Comparison of ENCODE assay signal across 8 mouse cellular contexts in the genomic region with DNA sequence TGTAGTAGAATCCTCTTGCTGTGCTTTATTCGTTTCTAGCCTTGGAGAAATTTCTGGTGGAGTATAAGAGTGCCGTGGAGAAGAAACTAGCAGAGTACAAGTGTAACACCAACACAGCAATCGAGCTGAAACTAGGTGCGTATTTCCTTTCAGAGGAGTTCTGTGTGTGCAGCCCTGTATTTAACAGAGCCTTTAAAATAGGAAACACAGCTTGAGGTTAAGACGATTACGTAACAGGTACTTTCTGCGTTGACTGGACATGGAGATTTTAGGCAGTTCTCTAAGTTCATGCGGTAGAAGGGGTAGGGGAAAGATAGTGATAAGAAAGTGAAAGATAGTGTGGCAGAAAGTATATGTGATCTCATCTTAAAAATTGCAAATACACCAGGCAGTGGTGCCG. TPM values are rescaled to one million over a fixed set of nuclear protein-coding genes. Genes with fewer than 3 reads are reported as not detected.
DNase-seq lines count a peak whose midpoint lies in the region; ATAC-seq and TF ChIP-seq lines count a peak whose summit lies in the region.

No protein-coding gene starts in this region.

- H3K9ac ChIP-seq in lung, embryonic 15.5 days, result peak overlapping the region; percentile 89
- H3K9ac ChIP-seq in limb, embryonic 15.5 days, result peak overlapping the region; percentile 89; the same call in 1 of the 2 replicates

- H3K27me3 ChIP-seq in lung, embryonic 15.5 days, result no peaks in the 10 kb centered on the region
- H3K27me3 ChIP-seq in limb, embryonic 15.5 days, result no peaks in the 10 kb centered on the region
- H3K27me3 ChIP-seq in splenic B cell, adult 2 months (ENCODE audit: control insufficient read depth, insufficient read depth, low read length, poor library complexity, severe bottlenecking), result no peaks in the 10 kb centered on the region
- no peaks in the 10 kb centered on the region for H3K27me3 ChIP-seq in thymus, adult 2 months (ENCODE audit: control insufficient read depth, insufficient read depth, low read length)

- no peak for ATAC-seq in lung, embryonic 15.5 days (ENCODE audit: borderline replicate concordance, extremely low read depth, low FRiP score, low TSS enrichment)
- no peak for ATAC-seq in limb, embryonic 15.5 days (ENCODE audit: insufficient number of reproducible peaks, low FRiP score, low TSS enrichment, low read depth)

- peak overlapping the region; percentile 60 for H3K4me2 ChIP-seq in lung, embryonic 15.5 days
- H3K4me2 ChIP-seq in limb, embryonic 15.5 days, result peak overlapping the region; percentile 53

- H3K36me3 ChIP-seq in lung, embryonic 15.5 days, result peaks cover 17% of the 10 kb centered on the region
- H3K36me3 ChIP-seq in limb, embryonic 15.5 days, result peaks cover 22% of the 10 kb centered on the region
- no peaks in the 10 kb centered on the region for H3K36me3 ChIP-seq in splenic B cell, adult 2 months (ENCODE audit: control insufficient read depth, insufficient read depth, low read length, poor library complexity, severe bottlenecking)
- H3K36me3 ChIP-seq in thymus, adult 2 months (ENCODE audit: control insufficient read depth, insufficient read depth, low read length), result no peaks in the 10 kb centered on the region

- peak overlapping the region; percentile 87 for H3K27ac ChIP-seq in lung, embryonic 15.5 days
- no peak overlapping the region for H3K27ac ChIP-seq in embryonic fibroblast, embryonic 13.5 days (ENCODE audit: insufficient read depth, low read length)
- H3K27ac ChIP-seq in limb, embryonic 15.5 days, result peak overlapping the region; percentile 85
- H3K27ac ChIP-seq in thymus, adult 2 months (ENCODE audit: control insufficient read depth, insufficient read depth, low read length), result no peak overlapping the region

- no peaks in the 10 kb centered on the region for H3K9me3 ChIP-seq in lung, embryonic 15.5 days
- no peaks in the 10 kb centered on the region for H3K9me3 ChIP-seq in limb, embryonic 15.5 days

- peak overlapping the region; percentile 94 for H3K4me3 ChIP-seq in lung, embryonic 15.5 days
- H3K4me3 ChIP-seq in embryonic fibroblast, embryonic 13.5 days (ENCODE audit: insufficient read depth, low read length), result peak overlapping the region; percentile 81
- H3K4me3 ChIP-seq in limb, embryonic 15.5 days, result peak overlapping the region; percentile 88
- H3K4me3 ChIP-seq in thymus, adult 2 months (ENCODE audit: control insufficient read depth, insufficient read depth, low read length), result no peak overlapping the region; the same call in 1 of the 2 replicates

- 39% methylated on average over 9 of the region's 9 CpGs for WGBS in lung, embryonic 15.5 days
- 50% methylated on average over 9 of the region's 9 CpGs for WGBS in limb, embryonic 15.5 days
- 16% methylated on average over 9 of the region's 9 CpGs for WGBS in thymus, adult 2 months

- no peak for TF ChIP-seq CTCF in embryonic fibroblast, embryonic 13.5 days (IDR thresholded peaks at IDR 0.05; ENCODE audit: borderline replicate concordance, insufficient read depth, low read length)
- TF ChIP-seq CTCF in thymus, adult 2 months (IDR thresholded peaks at IDR 0.05; ENCODE audit: borderline replicate concordance, control insufficient read depth, extremely low read depth, insufficient read depth, low read length, poor library complexity), result no peak

- TF ChIP-seq POLR2A in embryonic fibroblast, embryonic 13.5 days (IDR thresholded peaks at IDR 0.05; ENCODE audit: low read depth, low read length), result no peak
- no peak for TF ChIP-seq POLR2A in thymus, adult 2 months (IDR thresholded peaks at IDR 0.05; ENCODE audit: control insufficient read depth, extremely low read depth, insufficient read depth, low read length, poor library complexity)

- peaks cover 10% of the 10 kb centered on the region for H3K4me1 ChIP-seq in lung, embryonic 15.5 days
- H3K4me1 ChIP-seq in embryonic fibroblast, embryonic 13.5 days (ENCODE audit: control insufficient read depth, insufficient read depth, low read length), result no peaks in the 10 kb centered on the region
- H3K4me1 ChIP-seq in limb, embryonic 15.5 days, result peaks cover 9% of the 10 kb centered on the region; the same call in 1 of the 2 replicates
- no peaks in the 10 kb centered on the region; the same call in 1 of the 2 replicates for H3K4me1 ChIP-seq in thymus, adult 2 months (replicated peaks; ENCODE audit: control insufficient read depth, insufficient read depth, low read length)

- DNase-seq in lung, postnatal 10 days, result no peak
- peak; percentile 69 for DNase-seq in splenic B cell, adult 2 months (ENCODE audit: low read depth, low spot score)
- DNase-seq in thymus, adult 2 months, result no peak
- no peak for DNase-seq in MN1 (ENCODE audit: low spot score)
- DNase-seq in retina, postnatal 1 day, result no peak

RNA-seq across cellular contexts. Expression of a gene that starts 1.1 kb away (rescaled TPM):
- 147 and 150 TPM in 2 replicates for polyA plus RNA-seq in lung, embryonic 15.5 days (2015; fragmentation: Nextera tagmentation; extraction: Ambion mirVana)
- 52.7 and 66.2 TPM in 2 replicates for polyA plus RNA-seq in embryonic fibroblast, embryonic 13.5 days (2011; ENCODE audit: insufficient read length, low read depth, missing spikeins)
- polyA plus RNA-seq in limb, embryonic 15.5 days (2015; fragmentation: Nextera tagmentation; extraction: Ambion mirVana), result 93.8 and 107 TPM in 2 replicates
- polyA plus RNA-seq in thymus, adult 2 months (2012; rRNA removed), result 12.3 and 12.9 TPM in 2 replicates

RNA-seq across cellular contexts. Expression of a gene that starts 22.3 kb away (rescaled TPM):
- 31.5 and 35.4 TPM in 2 replicates for polyA plus RNA-seq in lung, embryonic 15.5 days (2015; fragmentation: Nextera tagmentation; extraction: Ambion mirVana)
- 35.9 and 51.2 TPM in 2 replicates for polyA plus RNA-seq in embryonic fibroblast, embryonic 13.5 days (2011; ENCODE audit: insufficient read length, low read depth, missing spikeins)
- polyA plus RNA-seq in limb, embryonic 15.5 days (2015; fragmentation: Nextera tagmentation; extraction: Ambion mirVana), result 33.5 and 42.9 TPM in 2 replicates
- 52.2 and 52.9 TPM in 2 replicates for polyA plus RNA-seq in thymus, adult 2 months (2012; rRNA removed)

Comparison
In these comparisons a context has a peak if more than half of its experiments do, and no peak if none do; other contexts are left out.
1. H3K27ac ChIP-seq: peak in lung, embryonic 15.5 days (single experiment) and limb, embryonic 15.5 days (single experiment); none in embryonic fibroblast, embryonic 13.5 days (single experiment) and thymus, adult 2 months (single experiment).